Mouse (Mus musculus): ENCODE measurements around the gene Chd2. TPM values are rescaled to one million over a fixed set of nuclear protein-coding genes. Genes with fewer than 3 reads are reported as not detected.

Chd2 gene
- total RNA-seq, 1 experiment: 46.6 TPM

- DNase-seq (ENCODE audit: low read depth, low spot score): no peak
- TF ChIP-seq ZNF384 (IDR thresholded peaks at IDR 0.05; ENCODE audit: low read depth, low read length) (no peak), ZC3H11A (IDR thresholded peaks at IDR 0.05; ENCODE audit: borderline replicate concordance, low read depth, low read length) (no peak), HCFC1 (IDR thresholded peaks at IDR 0.05; ENCODE audit: borderline replicate concordance, insufficient read depth, low read length) (no peak), CHD2 (IDR thresholded peaks at IDR 0.05; ENCODE audit: low read depth, low read length) (no peak), MAFK (IDR thresholded peaks at IDR 0.05; ENCODE audit: insufficient read depth, low read depth, low read length) (no peak)
- no peak overlapping the region for H3K9ac ChIP-seq (ENCODE audit: insufficient read depth, low read depth, low read length, poor library complexity, severe bottlenecking)
- H3K9me3 ChIP-seq (ENCODE audit: control insufficient read depth, insufficient read depth, low read depth, low read length): no peaks in the 10 kb centered on the region
- no peak overlapping the region for H3K4me3 ChIP-seq (ENCODE audit: insufficient read depth in 1 of 2, low read depth in 1 of 2, low read length in 2 of 2, poor library complexity in 1 of 2, severe bottlenecking in 1 of 2)
- H3K4me1 ChIP-seq (ENCODE audit: control insufficient read depth in 2 of 2, insufficient read depth in 2 of 2, low read length in 2 of 2, poor library complexity in 1 of 2): peaks cover 0 to 10% of the 10 kb centered on the region in 2 experiments; a peak in 2 of 4 replicates
- no peak overlapping the region for H3K27ac ChIP-seq (ENCODE audit: insufficient read depth, low read depth, low read length, poor library complexity, severe bottlenecking)
- H3K36me3 ChIP-seq (ENCODE audit: control insufficient read depth, insufficient read depth, low read length, poor library complexity, severe bottlenecking): no peaks in the 10 kb centered on the region
- in situ Hi-C loops (cut with MboI; ENCODE audit: low sequenced_read_pairs in 2 of 2, unreplicated experiment in 2 of 2): loop anchor here in 1 of 2 experiments (25.0 kb wide), 1 partner anchor 990 kb away; no protein-coding TSS in a partner anchor
Measured at GRCm38 (mm10) chr7:73402106-73402505, 139.5 kb downstream of the Chd2 start.

- H3K27ac ChIP-seq (ENCODE audit: insufficient read depth, low read depth, low read length, poor library complexity, severe bottlenecking): 0 out of 2 replicates have a peak overlapping the region, but pooled peaks have one; percentile 27
Measured at GRCm38 (mm10) chr7:73400051-73400916, 141.3 kb downstream of the Chd2 start.

GRCm38 (mm10) chr7:73399501-73400044, 142.1 kb downstream of the Chd2 start:
- in situ Hi-C loops (cut with MboI; ENCODE audit: low sequenced_read_pairs in 2 of 2, unreplicated experiment in 2 of 2): loop anchor here (25.0 kb wide), 2 partner anchors 613 to 987 kb away; partner anchors contain the start of gene St8sia2 (in 1 of the 2)
- TF ChIP-seq ZNF384 (IDR thresholded peaks at IDR 0.05; ENCODE audit: low read depth, low read length): no peak
- TF ChIP-seq ZC3H11A (IDR thresholded peaks at IDR 0.05; ENCODE audit: borderline replicate concordance, low read depth, low read length): peak; percentile 24; the same call in 1 of the 2 replicates
- TF ChIP-seq CHD2 (IDR thresholded peaks at IDR 0.05; ENCODE audit: low read depth, low read length): no peak
- TF ChIP-seq MAFK (IDR thresholded peaks at IDR 0.05; ENCODE audit: insufficient read depth, low read depth, low read length): no peak
- peak; percentile 44; the same call in 1 of the 2 replicates for TF ChIP-seq HCFC1 (IDR thresholded peaks at IDR 0.05; ENCODE audit: borderline replicate concordance, insufficient read depth, low read length)
- Histone ChIP-seq H3K4me1 (ENCODE audit: control insufficient read depth in 2 of 2, insufficient read depth in 2 of 2, low read length in 2 of 2, poor library complexity in 1 of 2) (peaks cover 0 to 10% of the 10 kb centered on the region in 2 experiments; a peak in 2 of 4 replicates), H3K36me3 (ENCODE audit: control insufficient read depth, insufficient read depth, low read length, poor library complexity, severe bottlenecking) (no peaks in the 10 kb centered on the region), H3K4me3 (ENCODE audit: insufficient read depth in 1 of 2, low read depth in 1 of 2, low read length in 2 of 2, poor library complexity in 1 of 2, severe bottlenecking in 1 of 2) (peak overlapping the region; percentile 15 to 44), H3K9ac (ENCODE audit: insufficient read depth, low read depth, low read length, poor library complexity, severe bottlenecking) (peak overlapping the region; percentile 8; the same call in 1 of the 2 replicates), H3K27ac (ENCODE audit: insufficient read depth, low read depth, low read length, poor library complexity, severe bottlenecking) (0 out of 2 replicates have a peak overlapping the region, but pooled peaks have one; percentile 27), H3K9me3 (ENCODE audit: control insufficient read depth, insufficient read depth, low read depth, low read length) (no peaks in the 10 kb centered on the region)
- DNase-seq (ENCODE audit: low read depth, low spot score): peak; percentile 91

More at GRCm38 (mm10) chr7:73400051-73400916, 141.3 kb downstream of the Chd2 start:
- Histone ChIP-seq H3K36me3 (ENCODE audit: control insufficient read depth, insufficient read depth, low read length, poor library complexity, severe bottlenecking) (no peaks in the 10 kb centered on the region), H3K4me3 (ENCODE audit: insufficient read depth in 1 of 2, low read depth in 1 of 2, low read length in 2 of 2, poor library complexity in 1 of 2, severe bottlenecking in 1 of 2) (peak overlapping the region; percentile 15 to 44; a peak in 3 of 4 replicates), H3K9ac (ENCODE audit: insufficient read depth, low read depth, low read length, poor library complexity, severe bottlenecking) (no peak overlapping the region; the same call in 1 of the 2 replicates), H3K9me3 (ENCODE audit: control insufficient read depth, insufficient read depth, low read depth, low read length) (no peaks in the 10 kb centered on the region), H3K4me1 (ENCODE audit: control insufficient read depth in 2 of 2, insufficient read depth in 2 of 2, low read length in 2 of 2, poor library complexity in 1 of 2) (peaks cover 0 to 10% of the 10 kb centered on the region in 2 experiments; a peak in 2 of 4 replicates)
- peak; percentile 90 for TF ChIP-seq ZNF384 (IDR thresholded peaks at IDR 0.05; ENCODE audit: low read depth, low read length)
- TF ChIP-seq HCFC1 (IDR thresholded peaks at IDR 0.05; ENCODE audit: borderline replicate concordance, insufficient read depth, low read length): no peak
- peak; percentile 58; the same call in 1 of the 2 replicates for TF ChIP-seq MAFK (IDR thresholded peaks at IDR 0.05; ENCODE audit: insufficient read depth, low read depth, low read length)
- peak; percentile 91 for DNase-seq (ENCODE audit: low read depth, low spot score)
- in situ Hi-C loops (cut with MboI; ENCODE audit: low sequenced_read_pairs in 2 of 2, unreplicated experiment in 2 of 2): loop anchor here in 1 of 2 experiments (25.0 kb wide), 1 partner anchor 988 kb away; no protein-coding TSS in a partner anchor

GRCm38 (mm10) chr7:73398806-73399442, 142.7 kb downstream of the Chd2 start:
- no peak for DNase-seq (ENCODE audit: low read depth, low spot score)
- Histone ChIP-seq H3K4me1 (ENCODE audit: control insufficient read depth in 2 of 2, insufficient read depth in 2 of 2, low read length in 2 of 2, poor library complexity in 1 of 2) (peaks cover 0 to 10% of the 10 kb centered on the region in 2 experiments; a peak in 2 of 4 replicates), H3K9me3 (ENCODE audit: control insufficient read depth, insufficient read depth, low read depth, low read length) (no peaks in the 10 kb centered on the region), H3K36me3 (ENCODE audit: control insufficient read depth, insufficient read depth, low read length, poor library complexity, severe bottlenecking) (no peaks in the 10 kb centered on the region), H3K27ac (ENCODE audit: insufficient read depth, low read depth, low read length, poor library complexity, severe bottlenecking) (no peak overlapping the region), H3K9ac (ENCODE audit: insufficient read depth, low read depth, low read length, poor library complexity, severe bottlenecking) (no peak overlapping the region), H3K4me3 (ENCODE audit: insufficient read depth in 1 of 2, low read depth in 1 of 2, low read length in 2 of 2, poor library complexity in 1 of 2, severe bottlenecking in 1 of 2) (peak overlapping the region; percentile 15 to 44)
- no peak for TF ChIP-seq HCFC1 (IDR thresholded peaks at IDR 0.05; ENCODE audit: borderline replicate concordance, insufficient read depth, low read length)
- no peak for TF ChIP-seq MAFK (IDR thresholded peaks at IDR 0.05; ENCODE audit: insufficient read depth, low read depth, low read length)
- no peak for TF ChIP-seq ZC3H11A (IDR thresholded peaks at IDR 0.05; ENCODE audit: borderline replicate concordance, low read depth, low read length)
- TF ChIP-seq ZNF384 (IDR thresholded peaks at IDR 0.05; ENCODE audit: low read depth, low read length): no peak
- TF ChIP-seq CHD2 (IDR thresholded peaks at IDR 0.05; ENCODE audit: low read depth, low read length): no peak
- in situ Hi-C loops (cut with MboI; ENCODE audit: low sequenced_read_pairs in 2 of 2, unreplicated experiment in 2 of 2): loop anchor here in 1 of 2 experiments (25.0 kb wide), 1 partner anchor 613 kb away; the partner anchor contains the start of gene St8sia2
